Mouse (Mus musculus) thymus, adult 2 months (tissue): ENCODE results near the gene Gng8. TPM values are rescaled to one million over a fixed set of nuclear protein-coding genes. Genes with fewer than 3 reads are reported as not detected.

ENCODE experiments used
- DNase-seq: peaks from one replicate; pipeline ENCODE4 v3.0.0; 2021
- H3K27ac ChIP-seq: fragments of 200-500 bp; 2 replicates; pipeline ENCODE4 v1.5.1; 2012; ENCODE audit warnings: low read length, control low read depth; ENCODE audit not compliant: control insufficient read depth, insufficient read depth
- H3K27me3 ChIP-seq: fragments of 200-500 bp; 2 replicates; pipeline ENCODE4 v1.6.1; 2012; ENCODE audit warnings: mild to moderate bottlenecking, low read length, moderate library complexity, mixed read lengths; ENCODE audit not compliant: control insufficient read depth, insufficient read depth
- H3K36me3 ChIP-seq: fragments of 200-500 bp; 2 replicates; pipeline ENCODE4 v1.6.1; 2012; ENCODE audit warnings: mild to moderate bottlenecking, low read length, moderate library complexity; ENCODE audit not compliant: control insufficient read depth, insufficient read depth
- H3K4me1 ChIP-seq: fragments of 200-500 bp; replicated peaks from 2 replicates; pipeline ENCODE4 v1.6.1; 2012; ENCODE audit warnings: low read length; ENCODE audit not compliant: control insufficient read depth, insufficient read depth
- H3K4me3 ChIP-seq: fragments of 200-500 bp; 2 replicates; pipeline ENCODE4 v1.5.1; 2012; ENCODE audit warnings: mild to moderate bottlenecking, low read length, control low read depth, moderate library complexity; ENCODE audit not compliant: control insufficient read depth, insufficient read depth
- CTCF ChIP-seq: fragments of 200-500 bp; IDR thresholded peaks from 2 replicates; pipeline ENCODE4 v1.5.1; 2012; ENCODE audit warnings: mild to moderate bottlenecking, control low read depth, low read length, moderate library complexity, borderline replicate concordance; ENCODE audit not compliant: control insufficient read depth, poor library complexity, insufficient read depth; ENCODE audit errors: extremely low read depth
- POLR2A ChIP-seq: fragments of 200-500 bp; IDR thresholded peaks from 2 replicates; pipeline ENCODE4 v1.6.1; 2012; ENCODE audit warnings: mild to moderate bottlenecking, low read length, control low read depth, moderate library complexity; ENCODE audit not compliant: control insufficient read depth, poor library complexity, insufficient read depth; ENCODE audit errors: extremely low read depth
- WGBS: fragments of 180-500 bp; shearing (Covaris S2); methylation state at CpG from one replicate; pipeline ENCODE4 v1.1.7; 2018; 5-methylcytosine and 5-hydroxymethylcytosine counted together
- polyA plus RNA-seq: library from polyadenylated mRNA; depleted of rRNA; stranded (reverse); fragments of >200 nt; gene quantifications from 2 replicates; pipeline ENCODE4 v1.2.3, GENCODE M21; 2012; rRNA removed

Gng8 gene
- polyA plus RNA-seq, result 0.62 and 1.7 TPM in 2 replicates

- no peak within 1 kb of the TSS for H3K27ac ChIP-seq
- peaks cover 14% of the 10 kb centered on the region for H3K4me1 ChIP-seq
- peak within 1 kb of the TSS; percentile 11; the same call in 1 of the 2 replicates for H3K4me3 ChIP-seq
- no peak for TF ChIP-seq POLR2A
- TF ChIP-seq CTCF, result peak; percentile 98
- peak; percentile 80 for DNase-seq
- H3K27me3 ChIP-seq, result no peaks in the 10 kb centered on the region
- 1% methylated on average over 30 of the region's 30 CpGs for WGBS
- no peaks in the 10 kb centered on the region for H3K36me3 ChIP-seq
Measured at GRCm38 (mm10) chr7:16891641-16892351, at the start of gene Gng8. Gene Gng8, plus strand, starts transcription at chr7:16891786.

GRCm38 (mm10) chr7:16842645-16843063 lies 48.9 kb upstream of the Gng8 start, which contains the start of gene Prkd2:
Gene Prkd2, plus strand, starts transcription at chr7:16842902.
- peak; percentile 95 for DNase-seq
- Histone ChIP-seq H3K4me1 (peaks cover 33% of the 10 kb centered on the region), H3K27me3 (no peaks in the 10 kb centered on the region), H3K27ac (peak within 1 kb of the TSS; percentile 97), H3K36me3 (peaks cover 27% of the 10 kb centered on the region; the same call in 1 of the 2 replicates), H3K4me3 (peak within 1 kb of the TSS; percentile 99)
- WGBS, result under 1% methylated on average over 31 of the region's 32 CpGs
- TF ChIP-seq POLR2A (peak; percentile 79), CTCF (0 out of 2 replicates have a peak, but pooled peaks have one; percentile 10)

- Histone ChIP-seq H3K36me3 (peaks cover 29% of the 10 kb centered on the region), H3K4me3 (peak overlapping the region; percentile 99), H3K27ac (peak overlapping the region; percentile 97), H3K4me1 (peaks cover 28% of the 10 kb centered on the region), H3K27me3 (no peaks in the 10 kb centered on the region)
- TF ChIP-seq POLR2A, result peak; percentile 96
- TF ChIP-seq CTCF, result no peak
- DNase-seq, result peak; percentile 85
- under 1% methylated on average over 33 of the region's 33 CpGs for WGBS
Measured at GRCm38 (mm10) chr7:16843441-16844171, 48.0 kb upstream of the Gng8 start.

- WGBS, result 11% methylated on average over 3 of the region's 3 CpGs
- peaks cover 39% of the 10 kb centered on the region for H3K36me3 ChIP-seq
- peaks cover 25% of the 10 kb centered on the region for H3K4me1 ChIP-seq
- peak overlapping the region; percentile 86 for H3K4me3 ChIP-seq
- peak overlapping the region; percentile 97 for H3K27ac ChIP-seq
- H3K27me3 ChIP-seq, result no peaks in the 10 kb centered on the region
- no peak for DNase-seq
- TF ChIP-seq CTCF (no peak), POLR2A (no peak)
Measured at GRCm38 (mm10) chr7:16844696-16845071, 46.9 kb upstream of the Gng8 start.

- Histone ChIP-seq H3K27me3 (no peaks in the 10 kb centered on the region), H3K4me1 (peaks cover 21% of the 10 kb centered on the region), H3K4me3 (peak overlapping the region; percentile 86), H3K27ac (peak overlapping the region; percentile 97), H3K36me3 (peaks cover 39% of the 10 kb centered on the region)
- TF ChIP-seq POLR2A (peak; percentile 60; the same call in 1 of the 2 replicates), CTCF (no peak)
- under 1% methylated on average over 14 of the region's 14 CpGs for WGBS
- peak; percentile 86 for DNase-seq
Measured at GRCm38 (mm10) chr7:16845072-16845819, 46.3 kb upstream of the Gng8 start.

- H3K36me3 ChIP-seq, result peaks cover 42% of the 10 kb centered on the region
Measured at GRCm38 (mm10) chr7:16845820-16846167, 45.8 kb upstream of the Gng8 start.

More at GRCm38 (mm10) chr7:16845820-16846167, 45.8 kb upstream of the Gng8 start:
- Histone ChIP-seq H3K4me3 (peak overlapping the region; percentile 86), H3K27ac (peak overlapping the region; percentile 97), H3K27me3 (no peaks in the 10 kb centered on the region), H3K4me1 (peaks cover 17% of the 10 kb centered on the region)
- WGBS, result 22% methylated on average over 10 of the region's 10 CpGs
- TF ChIP-seq CTCF (no peak), POLR2A (no peak)
- no peak for DNase-seq
